Mouse (Mus musculus): ENCODE measurements around the gene Traf3ip2. TPM values are rescaled to one million over a fixed set of nuclear protein-coding genes. Genes with fewer than 3 reads are reported as not detected.
A peak's percentile ranks its signal among the peaks of the same experiment; 100 is the strongest.

Traf3ip2 gene
- polyA plus RNA-seq, 1 experiment from 2014 or later, result 30.6 TPM

DNA sequence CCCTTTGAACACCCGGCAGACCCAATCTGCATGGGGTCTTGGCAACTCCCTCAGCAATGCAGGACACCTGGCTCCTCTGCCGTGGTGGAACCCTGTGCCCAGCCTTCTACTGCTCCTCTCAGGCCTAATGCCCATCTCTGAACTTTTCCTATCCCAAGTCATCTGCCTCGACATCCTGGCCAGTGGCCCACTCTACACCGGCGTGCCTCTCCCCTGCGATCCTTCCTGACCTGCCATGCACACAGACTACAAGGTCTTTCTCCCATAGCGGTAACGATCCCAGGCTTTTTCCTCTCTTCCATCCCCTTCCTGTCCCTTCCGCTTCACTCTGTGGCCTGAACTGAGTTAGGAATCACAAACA is 3.5 kb downstream of the Traf3ip2 start:
- no peak for ATAC-seq
- H3K4me1 ChIP-seq (ENCODE audit: insufficient read depth, low read depth, low read length), result peaks cover 12% of the 10 kb centered on the region; the same call in 1 of the 2 replicates
- H3K27ac ChIP-seq (ENCODE audit: low read length), result no peak overlapping the region
- TF ChIP-seq EP300 (IDR thresholded peaks at IDR 0.05) (no peak), CTCF (IDR thresholded peaks at IDR 0.05) (no peak)
- no peaks in the 10 kb centered on the region for H3K36me3 ChIP-seq (ENCODE audit: insufficient read depth, low read length)
- no peaks in the 10 kb centered on the region for H3K27me3 ChIP-seq (replicated peaks; ENCODE audit: insufficient read depth, low read length)
- H3K4me3 ChIP-seq (ENCODE audit: low read depth, low read length), result no peak overlapping the region
- 61% methylated on average over 9 of the region's 9 CpGs for WGBS
- H3K4me2 ChIP-seq (replicated peaks; ENCODE audit: low read depth, low read length), result no peak overlapping the region
- no peaks in the 10 kb centered on the region for H3K9me3 ChIP-seq (ENCODE audit: low read length)
- no peak for DNase-seq (ENCODE audit: low spot score)
- no peak overlapping the region for H3K9ac ChIP-seq (replicated peaks; ENCODE audit: low read depth)

DNA sequence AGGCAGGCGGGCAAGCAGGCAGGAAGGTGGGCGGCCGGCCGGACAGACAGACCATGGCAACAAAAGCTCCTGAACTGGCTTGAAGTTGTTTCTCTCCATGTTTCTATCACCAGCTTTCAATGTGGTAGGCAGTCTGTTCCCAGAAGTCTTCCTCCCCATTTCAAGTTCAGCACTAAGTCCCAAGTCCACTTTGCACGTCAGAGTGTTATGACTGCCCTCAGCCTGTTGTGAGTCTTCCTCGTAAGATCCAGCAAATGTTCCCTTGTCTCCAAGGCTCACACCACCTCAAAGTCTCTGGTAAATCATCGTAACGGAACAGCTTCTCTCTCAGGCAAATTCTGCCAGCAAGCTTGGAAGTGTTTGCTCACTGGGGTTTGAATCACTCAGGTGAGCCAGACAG is 3.9 kb downstream of the Traf3ip2 start:
- TF ChIP-seq CTCF (IDR thresholded peaks at IDR 0.05) (no peak), EP300 (IDR thresholded peaks at IDR 0.05) (no peak)
- whole genome bisulfite sequencing, result 77% methylated on average over 8 of the region's 8 CpGs

DNA sequence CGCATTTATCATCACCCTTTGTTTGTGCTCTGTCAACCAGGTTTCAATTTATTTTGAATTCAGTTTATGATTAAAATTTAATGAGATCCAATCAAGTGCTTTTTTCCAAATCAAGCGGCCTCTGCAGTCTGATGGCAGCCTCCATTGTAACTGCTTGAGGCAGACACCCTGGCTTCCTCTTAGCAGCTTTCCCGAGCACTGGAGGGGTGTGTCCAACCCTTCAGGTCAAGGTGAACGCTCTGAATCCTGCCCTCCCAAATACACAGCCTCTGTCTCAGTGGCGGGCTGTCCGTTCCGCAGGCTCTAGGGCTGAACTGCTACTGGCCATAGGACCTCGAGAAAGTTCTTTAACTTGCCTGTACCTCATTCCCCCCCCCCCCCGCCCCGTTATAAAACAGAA is 5.7 kb downstream of the Traf3ip2 start:
- WGBS, result 72% methylated on average over 10 of the region's 10 CpGs
- DNase-seq (ENCODE audit: low spot score) (no peak), ATAC-seq (no peak)
- no peaks in the 10 kb centered on the region for H3K27me3 ChIP-seq (replicated peaks; ENCODE audit: insufficient read depth, low read length)
- no peak overlapping the region for H3K4me3 ChIP-seq (ENCODE audit: low read depth, low read length)
- H3K4me2 ChIP-seq (replicated peaks; ENCODE audit: low read depth, low read length), result no peak overlapping the region
- H3K27ac ChIP-seq (ENCODE audit: low read length), result no peak overlapping the region
- peaks cover 11% of the 10 kb centered on the region; the same call in 1 of the 2 replicates for H3K4me1 ChIP-seq (ENCODE audit: insufficient read depth, low read depth, low read length)
- no peak overlapping the region for H3K9ac ChIP-seq (replicated peaks; ENCODE audit: low read depth)
- H3K36me3 ChIP-seq (ENCODE audit: insufficient read depth, low read length), result no peaks in the 10 kb centered on the region
- TF ChIP-seq EP300 (IDR thresholded peaks at IDR 0.05), result no peak
- TF ChIP-seq CTCF (IDR thresholded peaks at IDR 0.05), result no peak
- H3K9me3 ChIP-seq (ENCODE audit: low read length), result no peaks in the 10 kb centered on the region

More for the DNA sequence above, 3.9 kb downstream of the Traf3ip2 start:
- Histone ChIP-seq H3K9ac (replicated peaks; ENCODE audit: low read depth) (no peak overlapping the region), H3K27ac (ENCODE audit: low read length) (no peak overlapping the region), H3K4me3 (ENCODE audit: low read depth, low read length) (no peak overlapping the region), H3K36me3 (ENCODE audit: insufficient read depth, low read length) (no peaks in the 10 kb centered on the region), H3K4me1 (ENCODE audit: insufficient read depth, low read depth, low read length) (peaks cover 11% of the 10 kb centered on the region; the same call in 1 of the 2 replicates), H3K9me3 (ENCODE audit: low read length) (no peaks in the 10 kb centered on the region), H3K27me3 (replicated peaks; ENCODE audit: insufficient read depth, low read length) (no peaks in the 10 kb centered on the region), H3K4me2 (replicated peaks; ENCODE audit: low read depth, low read length) (no peak overlapping the region)
- DNase-seq (ENCODE audit: low spot score) (no peak), ATAC-seq (no peak)

DNA sequence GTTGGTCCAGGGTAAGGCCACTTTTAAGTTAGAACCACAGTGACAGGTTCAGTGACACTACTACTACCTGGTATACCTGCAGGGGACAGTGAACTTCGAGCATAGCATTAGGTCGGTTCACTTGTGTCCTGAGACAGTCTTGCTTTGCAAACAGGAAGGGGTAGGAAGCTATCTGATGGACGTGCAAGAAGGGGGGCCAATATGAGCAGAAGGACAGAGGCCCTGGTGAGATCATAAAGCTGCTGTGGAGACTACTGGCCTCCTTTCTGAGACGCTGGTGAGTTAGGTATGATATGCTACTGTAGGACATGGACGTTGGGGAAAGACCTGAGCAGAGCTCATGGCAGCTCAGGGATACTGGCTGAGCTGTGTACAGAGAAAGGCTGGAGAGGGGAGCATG is 7.9 kb downstream of the Traf3ip2 start:
- H3K36me3 ChIP-seq (ENCODE audit: insufficient read depth, low read length), result no peaks in the 10 kb centered on the region
- H3K4me1 ChIP-seq (ENCODE audit: insufficient read depth, low read depth, low read length), result peaks cover 18% of the 10 kb centered on the region; the same call in 1 of the 2 replicates
- H3K27me3 ChIP-seq (replicated peaks; ENCODE audit: insufficient read depth, low read length), result no peaks in the 10 kb centered on the region
- no peak for TF ChIP-seq CTCF (IDR thresholded peaks at IDR 0.05)
- no peak for TF ChIP-seq EP300 (IDR thresholded peaks at IDR 0.05)
- no peaks in the 10 kb centered on the region for H3K9me3 ChIP-seq (ENCODE audit: low read length)
- no peak overlapping the region for H3K9ac ChIP-seq (replicated peaks; ENCODE audit: low read depth)
- H3K27ac ChIP-seq (ENCODE audit: low read length), result no peak overlapping the region
- no peak overlapping the region for H3K4me2 ChIP-seq (replicated peaks; ENCODE audit: low read depth, low read length)
- H3K4me3 ChIP-seq (ENCODE audit: low read depth, low read length), result no peak overlapping the region
- WGBS, result 80% methylated on average over 5 of the region's 5 CpGs
- no peak for DNase-seq (ENCODE audit: low spot score)
- no peak for ATAC-seq

DNA sequence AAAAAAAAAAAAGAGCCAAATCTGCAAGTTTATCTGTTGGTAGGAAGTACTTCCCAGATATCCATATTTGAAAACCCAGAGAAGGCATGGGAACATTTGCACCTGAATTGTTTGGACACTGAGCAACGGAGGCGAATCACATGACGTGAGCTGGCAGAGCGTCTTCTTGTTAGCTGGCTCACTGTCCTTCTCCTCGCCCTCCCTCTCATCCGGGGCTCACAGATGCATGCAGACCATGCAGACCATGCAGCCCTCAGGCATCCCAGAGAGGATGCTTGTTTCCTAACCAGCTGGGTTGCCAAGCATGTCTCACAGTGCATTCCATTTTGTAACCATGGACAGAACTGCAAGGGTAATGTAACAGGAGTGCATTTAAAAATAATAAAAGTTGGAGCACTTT is 11.1 kb downstream of the Traf3ip2 start:
- H3K4me1 ChIP-seq (ENCODE audit: insufficient read depth, low read depth, low read length), result peaks cover 11% of the 10 kb centered on the region; the same call in 1 of the 2 replicates
- no peak for TF ChIP-seq EP300 (IDR thresholded peaks at IDR 0.05)
- no peak for TF ChIP-seq CTCF (IDR thresholded peaks at IDR 0.05)

DNA sequence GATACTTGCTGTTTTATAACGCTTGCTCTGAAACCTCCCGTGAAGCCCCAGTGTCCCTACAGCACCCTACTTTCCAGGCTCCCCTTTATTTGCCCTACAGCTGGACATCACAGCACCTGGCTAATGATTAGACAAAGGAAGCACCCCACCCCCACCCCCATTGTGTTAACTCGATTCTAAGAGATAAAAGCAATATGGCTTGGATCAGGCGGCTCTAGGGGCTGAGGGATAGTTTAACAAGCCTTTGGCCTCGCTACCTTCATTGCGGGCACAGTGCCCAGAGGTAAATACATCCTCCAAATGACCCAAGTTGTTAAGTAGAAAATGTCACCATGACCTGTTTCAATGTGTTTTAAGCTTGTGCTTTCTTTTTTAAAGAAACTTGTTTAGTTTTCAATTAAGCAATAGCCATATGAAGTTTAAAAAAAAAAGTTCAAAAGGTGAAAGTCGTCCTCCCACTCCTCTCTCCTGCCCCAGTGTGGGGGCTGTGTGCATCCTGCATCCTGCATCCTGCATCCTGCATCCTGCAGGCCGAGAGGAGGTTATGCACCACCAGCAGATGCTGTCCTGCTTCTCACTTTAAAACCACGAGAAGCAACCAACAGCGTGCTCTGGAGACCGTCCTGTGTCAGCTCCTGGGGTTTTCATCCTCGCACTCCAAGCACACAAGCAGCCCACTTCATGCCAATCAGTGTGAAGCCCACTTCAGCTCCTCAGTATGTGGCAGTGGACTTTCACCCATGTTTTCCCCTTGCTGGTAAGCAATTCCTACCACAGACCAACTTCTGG is 12.3 kb downstream of the Traf3ip2 start:
- ATAC-seq, result no peak
- peaks cover 14% of the 10 kb centered on the region; the same call in 1 of the 2 replicates for H3K4me1 ChIP-seq (ENCODE audit: insufficient read depth, low read depth, low read length)
- DNase-seq (ENCODE audit: low spot score), result peak; percentile 65
- TF ChIP-seq EP300 (IDR thresholded peaks at IDR 0.05) (no peak), CTCF (IDR thresholded peaks at IDR 0.05) (peak; percentile 36)
- H3K27me3 ChIP-seq (replicated peaks; ENCODE audit: insufficient read depth, low read length), result no peaks in the 10 kb centered on the region
- no peaks in the 10 kb centered on the region for H3K9me3 ChIP-seq (ENCODE audit: low read length)
- peaks cover 4% of the 10 kb centered on the region; the same call in 1 of the 2 replicates for H3K36me3 ChIP-seq (ENCODE audit: insufficient read depth, low read length)
- no peak overlapping the region for H3K9ac ChIP-seq (replicated peaks; ENCODE audit: low read depth)
- H3K4me3 ChIP-seq (ENCODE audit: low read depth, low read length), result no peak overlapping the region
- 28% methylated on average over 12 of the region's 12 CpGs for WGBS
- no peak overlapping the region for H3K4me2 ChIP-seq (replicated peaks; ENCODE audit: low read depth, low read length)
- H3K27ac ChIP-seq (ENCODE audit: low read length), result 0 out of 2 replicates have a peak overlapping the region, but pooled peaks have one; percentile 38

More for the DNA sequence above, 11.1 kb downstream of the Traf3ip2 start:
- Histone ChIP-seq H3K9me3 (ENCODE audit: low read length) (no peaks in the 10 kb centered on the region), H3K27ac (ENCODE audit: low read length) (no peak overlapping the region), H3K4me3 (ENCODE audit: low read depth, low read length) (no peak overlapping the region), H3K27me3 (replicated peaks; ENCODE audit: insufficient read depth, low read length) (no peaks in the 10 kb centered on the region), H3K4me2 (replicated peaks; ENCODE audit: low read depth, low read length) (no peak overlapping the region), H3K36me3 (ENCODE audit: insufficient read depth, low read length) (peaks cover 4% of the 10 kb centered on the region; the same call in 1 of the 2 replicates), H3K9ac (replicated peaks; ENCODE audit: low read depth) (no peak overlapping the region)
- ATAC-seq (no peak), DNase-seq (ENCODE audit: low spot score) (no peak)
- 75% methylated on average over 6 of the region's 6 CpGs for WGBS
